Mouse (Mus musculus) forebrain, postnatal 0 days (tissue): ENCODE results near the gene Mmp28. TPM values are rescaled to one million over a fixed set of nuclear protein-coding genes. Genes with fewer than 3 reads are reported as not detected.

Experiments
- ATAC-seq: fragments of 200-750 bp; cut with Nextera tagmentation; 2 replicates; pipeline ENCODE4 v1.8.0; 2017; ENCODE audit warnings: mild to moderate bottlenecking, moderate library complexity
- DNase-seq: peaks from one replicate; pipeline ENCODE4 v3.0.0-alpha.2; 2015
- H3K27ac ChIP-seq: fragments of 300-500 bp; sonication (generic); 2 replicates; pipeline ENCODE4 v1.5.1; 2014; ENCODE audit warnings: low read depth, mild to moderate bottlenecking, antibody characterized with exemption, low read length, moderate library complexity, mixed read lengths
- H3K27me3 ChIP-seq: fragments of 300-500 bp; sonication (generic); 2 replicates; pipeline ENCODE4 v1.6.1; 2014; ENCODE audit warnings: mild to moderate bottlenecking, low read length, mixed read lengths; ENCODE audit not compliant: insufficient read depth
- H3K36me3 ChIP-seq: fragments of 300-500 bp; sonication (generic); 2 replicates; pipeline ENCODE4 v1.6.1; 2014; ENCODE audit warnings: mild to moderate bottlenecking, moderate library complexity; ENCODE audit not compliant: insufficient read depth
- H3K4me1 ChIP-seq: fragments of 300-500 bp; sonication (generic); 2 replicates; pipeline ENCODE4 v1.6.1; 2014; ENCODE audit warnings: antibody characterized with exemption; ENCODE audit not compliant: insufficient read depth
- H3K4me2 ChIP-seq: fragments of 300-500 bp; sonication (generic); 2 replicates; pipeline ENCODE4 v1.6.1; 2014; ENCODE audit warnings: low read depth, mild to moderate bottlenecking, moderate library complexity
- H3K4me3 ChIP-seq: fragments of 300-500 bp; sonication (generic); 2 replicates; pipeline ENCODE4 v1.5.1; 2014; ENCODE audit warnings: low read depth, low read length, mixed read lengths
- H3K9ac ChIP-seq: fragments of 300-500 bp; sonication (generic); 2 replicates; pipeline ENCODE4 v1.6.1; 2014; ENCODE audit warnings: mild to moderate bottlenecking
- H3K9me3 ChIP-seq: fragments of 300-500 bp; sonication (generic); 2 replicates; pipeline ENCODE4 v1.6.1; 2016; ENCODE audit warnings: low read length
- CTCF ChIP-seq: sonication (generic); IDR thresholded peaks from 2 replicates; pipeline ENCODE4 v1.5.1; 2016; ENCODE audit warnings: antibody characterized with exemption, control low read depth, low read depth
- WGBS: fragments of 180-500 bp; shearing (Covaris S2); extraction: QIAGEN DNeasy Blood & Tissue Kit; methylation state at CpG from one replicate; pipeline ENCODE4 v1.1.7; 2014; 5-methylcytosine and 5-hydroxymethylcytosine counted together
- polyA plus RNA-seq: library from polyadenylated mRNA; unstranded; fragments of >200 nt; fragmentation: Nextera tagmentation; extraction: Ambion mirVana; gene quantifications from 2 replicates; pipeline ENCODE4 v1.2.1, GENCODE M21; 2015
- total RNA-seq: library from RNA; depleted of rRNA; stranded (reverse); fragments of >200 nt; gene quantifications from 2 replicates; pipeline ENCODE4 v1.2.3, GENCODE M21; 2014

Gene Mmp28
- total and polyA plus RNA-seq, 2 experiments from 2014 or later: 1.1 to 5.6 TPM

- peaks cover 9% of the 10 kb centered on the region for H3K27me3 ChIP-seq
- DNase-seq (no peak), ATAC-seq (no peak)
- H3K36me3 ChIP-seq: no peaks in the 10 kb centered on the region
- no peak overlapping the region for H3K4me3 ChIP-seq
- H3K27ac ChIP-seq: no peak overlapping the region
- no peaks in the 10 kb centered on the region for H3K9me3 ChIP-seq
- no peak for TF ChIP-seq CTCF
- no peaks in the 10 kb centered on the region for H3K4me1 ChIP-seq
- H3K9ac ChIP-seq: no peak overlapping the region
- H3K4me2 ChIP-seq: no peak overlapping the region
- WGBS: 47% methylated on average over 9 of the region's 9 CpGs
These were observed 4.8 kb downstream of the Mmp28 start for GRCm38 (mm10) chr11:83457912-83458601.

GRCm38 (mm10) chr11:83457257-83457656, 5.6 kb downstream of the Mmp28 start:
- H3K27me3 ChIP-seq: peaks cover 6% of the 10 kb centered on the region
- no peak for TF ChIP-seq CTCF
- no peak for DNase-seq
- no peak for ATAC-seq
- H3K4me1 ChIP-seq: no peaks in the 10 kb centered on the region
- H3K36me3 ChIP-seq: no peaks in the 10 kb centered on the region
- H3K4me3 ChIP-seq: no peak overlapping the region
- no peak overlapping the region for H3K27ac ChIP-seq
- H3K9ac ChIP-seq: no peak overlapping the region
- 31% methylated on average over 7 of the region's 7 CpGs for whole genome bisulfite sequencing
- no peaks in the 10 kb centered on the region for H3K9me3 ChIP-seq
- no peak overlapping the region for H3K4me2 ChIP-seq

- ATAC-seq (no peak), DNase-seq (no peak)
- Histone ChIP-seq H3K9ac (no peak overlapping the region), H3K4me1 (no peaks in the 10 kb centered on the region), H3K9me3 (no peaks in the 10 kb centered on the region), H3K4me3 (no peak overlapping the region), H3K4me2 (no peak overlapping the region), H3K27me3 (no peaks in the 10 kb centered on the region), H3K27ac (no peak overlapping the region), H3K36me3 (no peaks in the 10 kb centered on the region)
- 63% methylated on average over 3 of the region's 3 CpGs for WGBS
- no peak for TF ChIP-seq CTCF
These were observed 7.3 kb downstream of the Mmp28 start for GRCm38 (mm10) chr11:83455608-83456007.

GRCm38 (mm10) chr11:83454548-83454947, 8.3 kb downstream of the Mmp28 start:
- DNase-seq (no peak), ATAC-seq (no peak)
- H3K4me3 ChIP-seq: no peak overlapping the region
- H3K9ac ChIP-seq: no peak overlapping the region
- H3K27ac ChIP-seq: no peak overlapping the region
- TF ChIP-seq CTCF: no peak
- no peaks in the 10 kb centered on the region for H3K27me3 ChIP-seq
- H3K4me1 ChIP-seq: no peaks in the 10 kb centered on the region
- H3K36me3 ChIP-seq: no peaks in the 10 kb centered on the region
- WGBS: 32% methylated on average over 4 of the region's 4 CpGs
- H3K9me3 ChIP-seq: no peaks in the 10 kb centered on the region
- H3K4me2 ChIP-seq: no peak overlapping the region

GRCm38 (mm10) chr11:83451281-83451680, 11.6 kb downstream of the Mmp28 start:
- TF ChIP-seq CTCF: no peak
- ATAC-seq (no peak), DNase-seq (no peak)
- H3K4me1 ChIP-seq: no peaks in the 10 kb centered on the region
- H3K27me3 ChIP-seq: no peaks in the 10 kb centered on the region
- no peaks in the 10 kb centered on the region for H3K9me3 ChIP-seq
- H3K27ac ChIP-seq: no peak overlapping the region
- H3K36me3 ChIP-seq: no peaks in the 10 kb centered on the region
- no peak overlapping the region for H3K4me2 ChIP-seq
- WGBS: 88% methylated on average over 10 of the region's 10 CpGs
- no peak overlapping the region for H3K4me3 ChIP-seq
- H3K9ac ChIP-seq: no peak overlapping the region

- DNase-seq (no peak), ATAC-seq (no peak)
- no peaks in the 10 kb centered on the region for H3K9me3 ChIP-seq
- no peak overlapping the region for H3K4me3 ChIP-seq
- no peaks in the 10 kb centered on the region for H3K36me3 ChIP-seq
- 4% methylated on average over 1 of the region's 1 CpGs for WGBS
- no peak overlapping the region for H3K9ac ChIP-seq
- no peak for TF ChIP-seq CTCF
- H3K27me3 ChIP-seq: 0 out of 2 replicates have a peak, but pooled peaks cover 1% of the 10 kb centered on the region
- no peaks in the 10 kb centered on the region for H3K4me1 ChIP-seq
- H3K4me2 ChIP-seq: no peak overlapping the region
- no peak overlapping the region for H3K27ac ChIP-seq
These were observed 12.3 kb downstream of the Mmp28 start for GRCm38 (mm10) chr11:83450550-83450949.

GRCm38 (mm10) chr11:83449298-83449697, 13.6 kb downstream of the Mmp28 start:
- no peak for ATAC-seq
- Histone ChIP-seq H3K4me2 (no peak overlapping the region), H3K36me3 (no peaks in the 10 kb centered on the region), H3K27me3 (peaks cover 13% of the 10 kb centered on the region; the same call in 1 of the 2 replicates), H3K27ac (no peak overlapping the region), H3K9ac (no peak overlapping the region), H3K9me3 (0 out of 2 replicates have a peak, but pooled peaks cover 3% of the 10 kb centered on the region), H3K4me3 (no peak overlapping the region), H3K4me1 (no peaks in the 10 kb centered on the region)
- WGBS: 69% methylated on average over 4 of the region's 4 CpGs
- TF ChIP-seq CTCF: no peak
- DNase-seq: no peak
